Mouse (Mus musculus): Measurements from ENCODE around the gene Slamf6. TPM values are rescaled to one million over a fixed set of nuclear protein-coding genes. Genes with fewer than 3 reads are reported as not detected.

The Slamf6 gene
- polyA plus RNA-seq, 1 experiment from 2014 or later, result 7.2 TPM

GRCm38 (mm10) chr1:171984121-171984520 is 66.8 kb downstream of the Slamf6 start:
- no peak for TF ChIP-seq EP300 (IDR thresholded peaks at IDR 0.05; ENCODE audit: low read depth)
- no peak for TF ChIP-seq CTCF (IDR thresholded peaks at IDR 0.05; ENCODE audit: low read depth)
- no peak overlapping the region for H3K4me2 ChIP-seq (ENCODE audit: low read depth, low read length)
- H3K4me3 ChIP-seq (ENCODE audit: low read depth, low read length), result no peak overlapping the region
- DNase-seq (no peak), ATAC-seq (no peak)
- no peak overlapping the region for H3K27ac ChIP-seq (ENCODE audit: low read depth)
- H3K9me3 ChIP-seq (ENCODE audit: low read length), result no peaks in the 10 kb centered on the region
- no peak overlapping the region for H3K9ac ChIP-seq (replicated peaks)
- H3K27me3 ChIP-seq (ENCODE audit: insufficient read depth, low read length), result no peaks in the 10 kb centered on the region
- 76% methylated on average over 1 of the region's 1 CpGs for WGBS (ENCODE audit: insufficient replicate concordance)
- H3K4me1 ChIP-seq (ENCODE audit: insufficient read depth), result no peaks in the 10 kb centered on the region
- no peaks in the 10 kb centered on the region for H3K36me3 ChIP-seq (replicated peaks; ENCODE audit: insufficient read depth, low read length)

- no peak for ATAC-seq
- no peaks in the 10 kb centered on the region for H3K9me3 ChIP-seq (ENCODE audit: low read length)
- no peak for DNase-seq
- H3K9ac ChIP-seq (replicated peaks), result no peak overlapping the region
- no peak overlapping the region for H3K4me3 ChIP-seq (ENCODE audit: low read depth, low read length)
- H3K27me3 ChIP-seq (ENCODE audit: insufficient read depth, low read length), result no peaks in the 10 kb centered on the region
- no peak overlapping the region for H3K4me2 ChIP-seq (ENCODE audit: low read depth, low read length)
- TF ChIP-seq CTCF (IDR thresholded peaks at IDR 0.05; ENCODE audit: low read depth) (no peak), EP300 (IDR thresholded peaks at IDR 0.05; ENCODE audit: low read depth) (no peak)
- H3K36me3 ChIP-seq (replicated peaks; ENCODE audit: insufficient read depth, low read length), result no peaks in the 10 kb centered on the region
- H3K27ac ChIP-seq (ENCODE audit: low read depth), result no peak overlapping the region
- H3K4me1 ChIP-seq (ENCODE audit: insufficient read depth), result peaks cover 4% of the 10 kb centered on the region; the same call in 1 of the 2 replicates
- 81% methylated on average over 2 of the region's 2 CpGs for whole genome bisulfite sequencing (ENCODE audit: insufficient replicate concordance)
These were observed 74.6 kb downstream of the Slamf6 start for GRCm38 (mm10) chr1:171991883-171992282.

- ATAC-seq, result no peak
- no peak overlapping the region for H3K27ac ChIP-seq (ENCODE audit: low read depth)
- H3K36me3 ChIP-seq (replicated peaks; ENCODE audit: insufficient read depth, low read length), result no peaks in the 10 kb centered on the region
- H3K4me3 ChIP-seq (ENCODE audit: low read depth, low read length), result no peak overlapping the region
- no peak overlapping the region for H3K4me2 ChIP-seq (ENCODE audit: low read depth, low read length)
- H3K27me3 ChIP-seq (ENCODE audit: insufficient read depth, low read length), result no peaks in the 10 kb centered on the region
- H3K9ac ChIP-seq (replicated peaks), result no peak overlapping the region
- peaks cover 4% of the 10 kb centered on the region; the same call in 1 of the 2 replicates for H3K4me1 ChIP-seq (ENCODE audit: insufficient read depth)
- H3K9me3 ChIP-seq (ENCODE audit: low read length), result no peaks in the 10 kb centered on the region
- no peak for TF ChIP-seq CTCF (IDR thresholded peaks at IDR 0.05; ENCODE audit: low read depth)
- TF ChIP-seq EP300 (IDR thresholded peaks at IDR 0.05; ENCODE audit: low read depth), result no peak
- no peak for DNase-seq
- 63% methylated on average over 4 of the region's 4 CpGs for WGBS (ENCODE audit: insufficient replicate concordance)
These were observed 75.7 kb downstream of the Slamf6 start for GRCm38 (mm10) chr1:171992901-171993530.

DNA sequence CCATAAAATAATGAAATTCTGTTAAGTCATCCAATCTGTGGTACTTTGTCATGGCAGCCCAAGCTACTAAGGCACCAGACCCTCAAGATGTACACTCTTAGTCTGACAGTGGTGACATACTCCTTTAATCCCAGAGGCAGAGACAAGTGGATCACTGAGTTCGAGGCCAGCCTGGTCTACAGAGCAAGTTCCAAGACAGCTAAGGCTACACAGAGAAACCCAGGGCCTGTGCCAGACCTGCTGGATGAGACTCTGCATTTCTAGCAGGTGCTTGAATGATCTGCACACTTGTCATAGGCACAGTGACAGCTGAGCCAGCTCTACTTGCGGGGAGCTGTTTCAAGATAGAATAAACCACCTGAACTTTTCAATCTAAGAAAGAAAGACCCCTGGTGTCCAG is 77.2 kb downstream of the Slamf6 start:
- WGBS (ENCODE audit: insufficient replicate concordance), result 65% methylated on average over 2 of the region's 2 CpGs
- H3K4me3 ChIP-seq (ENCODE audit: low read depth, low read length), result no peak overlapping the region
- H3K4me2 ChIP-seq (ENCODE audit: low read depth, low read length), result no peak overlapping the region
- H3K27me3 ChIP-seq (ENCODE audit: insufficient read depth, low read length), result no peaks in the 10 kb centered on the region
- peaks cover 4% of the 10 kb centered on the region; the same call in 1 of the 2 replicates for H3K4me1 ChIP-seq (ENCODE audit: insufficient read depth)
- TF ChIP-seq CTCF (IDR thresholded peaks at IDR 0.05; ENCODE audit: low read depth) (no peak), EP300 (IDR thresholded peaks at IDR 0.05; ENCODE audit: low read depth) (no peak)
- H3K36me3 ChIP-seq (replicated peaks; ENCODE audit: insufficient read depth, low read length), result no peaks in the 10 kb centered on the region
- H3K27ac ChIP-seq (ENCODE audit: low read depth), result no peak overlapping the region
- DNase-seq, result no peak
- no peak for ATAC-seq
- H3K9ac ChIP-seq (replicated peaks), result no peak overlapping the region
- no peaks in the 10 kb centered on the region for H3K9me3 ChIP-seq (ENCODE audit: low read length)

GRCm38 (mm10) chr1:171994918-171995715 is 77.8 kb downstream of the Slamf6 start:
- no peak for DNase-seq
- Histone ChIP-seq H3K27ac (ENCODE audit: low read depth) (no peak overlapping the region), H3K4me2 (ENCODE audit: low read depth, low read length) (no peak overlapping the region), H3K9me3 (ENCODE audit: low read length) (no peaks in the 10 kb centered on the region), H3K9ac (replicated peaks) (no peak overlapping the region), H3K4me1 (ENCODE audit: insufficient read depth) (peaks cover 4% of the 10 kb centered on the region; the same call in 1 of the 2 replicates), H3K36me3 (replicated peaks; ENCODE audit: insufficient read depth, low read length) (no peaks in the 10 kb centered on the region), H3K4me3 (ENCODE audit: low read depth, low read length) (no peak overlapping the region), H3K27me3 (ENCODE audit: insufficient read depth, low read length) (no peaks in the 10 kb centered on the region)
- ATAC-seq, result no peak
- TF ChIP-seq EP300 (IDR thresholded peaks at IDR 0.05; ENCODE audit: low read depth), result no peak
- TF ChIP-seq CTCF (IDR thresholded peaks at IDR 0.05; ENCODE audit: low read depth), result no peak
- WGBS (ENCODE audit: insufficient replicate concordance), result 63% methylated on average over 11 of the region's 11 CpGs

- no peak overlapping the region for H3K9ac ChIP-seq (replicated peaks)
- no peaks in the 10 kb centered on the region for H3K9me3 ChIP-seq (ENCODE audit: low read length)
- no peak overlapping the region for H3K4me3 ChIP-seq (ENCODE audit: low read depth, low read length)
- 68% methylated on average over 7 of the region's 7 CpGs for WGBS (ENCODE audit: insufficient replicate concordance)
- DNase-seq (no peak), ATAC-seq (no peak)
- H3K4me2 ChIP-seq (ENCODE audit: low read depth, low read length), result no peak overlapping the region
- H3K4me1 ChIP-seq (ENCODE audit: insufficient read depth), result peaks cover 4% of the 10 kb centered on the region; the same call in 1 of the 2 replicates
- no peak for TF ChIP-seq EP300 (IDR thresholded peaks at IDR 0.05; ENCODE audit: low read depth)
- H3K27me3 ChIP-seq (ENCODE audit: insufficient read depth, low read length), result no peaks in the 10 kb centered on the region
- H3K36me3 ChIP-seq (replicated peaks; ENCODE audit: insufficient read depth, low read length), result no peaks in the 10 kb centered on the region
- no peak overlapping the region for H3K27ac ChIP-seq (ENCODE audit: low read depth)
These were observed 79.4 kb downstream of the Slamf6 start for GRCm38 (mm10) chr1:171996701-171997100.

Measured in liver, postnatal 0 days (tissue).